Comparison of ENCODE assay signal across 21 mouse cellular contexts in the genomic region with DNA sequence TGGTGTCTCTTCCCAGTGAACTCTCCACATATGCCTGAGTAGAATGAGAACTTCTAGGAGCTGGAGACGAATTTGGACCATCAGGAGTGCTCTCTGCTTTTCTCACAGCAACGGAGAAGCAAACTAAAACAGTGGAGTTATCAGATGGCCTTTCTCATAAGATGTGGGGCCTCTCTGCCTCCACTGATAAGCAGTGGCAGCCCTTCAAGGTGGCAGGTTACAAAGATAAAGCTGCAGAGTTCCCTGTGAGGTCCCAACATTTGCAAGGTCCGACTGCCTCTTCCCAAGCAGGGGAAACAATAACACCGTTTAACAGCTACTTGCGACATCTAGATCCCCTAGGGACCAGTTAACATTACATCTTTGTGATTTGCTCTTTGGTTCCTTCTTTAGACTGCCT.
"Had no signal": no experiment of that assay in that cellular context is flagged by ENCODE, and none has a peak within 500 bp of the region (broad histone marks: within the 10 kb centered on the region; RNA-seq: fewer than 3 reads in every experiment).

No protein-coding gene starts in this region.

- H3K9ac ChIP-seq: limb, embryonic 12.5 days; limb, embryonic 15.5 days; liver, embryonic 14.5 days; liver, postnatal 0 days; lung, embryonic 15.5 days; midbrain, embryonic 12.5 days; midbrain, embryonic 15.5 days; neural tube, embryonic 12.5 days; neural tube, embryonic 15.5 days had no signal

- H3K27me3 ChIP-seq: midbrain, embryonic 12.5 days; midbrain, embryonic 15.5 days; neural tube, embryonic 12.5 days; neural tube, embryonic 15.5 days had no signal

- H3K4me3 ChIP-seq: limb, embryonic 12.5 days; limb, embryonic 15.5 days; lung, embryonic 15.5 days; midbrain, embryonic 12.5 days; midbrain, embryonic 15.5 days; neural tube, embryonic 12.5 days; neural tube, embryonic 15.5 days had no signal

- H3K27ac ChIP-seq: limb, embryonic 12.5 days; limb, embryonic 15.5 days; liver, embryonic 14.5 days; lung, embryonic 15.5 days; midbrain, embryonic 12.5 days; midbrain, embryonic 15.5 days; neural tube, embryonic 12.5 days; neural tube, embryonic 15.5 days; stomach, postnatal 0 days had no signal

- DNase-seq: kidney, postnatal 14 days; kidney, postnatal 4 days; left cerebral cortex, postnatal 4 days; lung, postnatal 14 days; lung, postnatal 4 days; right cerebral cortex, adult 18-20 months; right cerebral cortex, postnatal 14 days; right cerebral cortex, postnatal 4 days; thymus, adult 18-20 months; thymus, postnatal 36 days had no signal

- H3K9me3 ChIP-seq: limb, embryonic 15.5 days; lung, embryonic 15.5 days; midbrain, embryonic 12.5 days; midbrain, embryonic 15.5 days; neural tube, embryonic 12.5 days; neural tube, embryonic 15.5 days had no signal

- H3K4me2 ChIP-seq: limb, embryonic 12.5 days; limb, embryonic 15.5 days; liver, embryonic 11.5 days; lung, embryonic 15.5 days; midbrain, embryonic 12.5 days; midbrain, embryonic 15.5 days; neural tube, embryonic 12.5 days; neural tube, embryonic 15.5 days had no signal

- H3K36me3 ChIP-seq: limb, embryonic 12.5 days; limb, embryonic 15.5 days; lung, embryonic 15.5 days; midbrain, embryonic 12.5 days; midbrain, embryonic 15.5 days; neural tube, embryonic 12.5 days; neural tube, embryonic 15.5 days had no signal

- H3K4me1 ChIP-seq: lung, embryonic 15.5 days had no signal

- ATAC-seq: midbrain, embryonic 15.5 days had no signal
